Mouse (Mus musculus) naive thymus-derived CD4-positive, alpha-beta T cell, adult 2 months (primary cell): ENCODE measurements at regions not wholly inside any gene's neighbourhood (a gene's known extent, or its start where the extent isn't known, plus 50 kb on each side); places are given as distances from the start of the nearest gene placed in this dataset.

ENCODE experiments used
- DNase-seq: peaks from one replicate; pipeline ENCODE4 v3.0.0-alpha.2; 2011; ENCODE audit warnings: low read depth

DNA sequence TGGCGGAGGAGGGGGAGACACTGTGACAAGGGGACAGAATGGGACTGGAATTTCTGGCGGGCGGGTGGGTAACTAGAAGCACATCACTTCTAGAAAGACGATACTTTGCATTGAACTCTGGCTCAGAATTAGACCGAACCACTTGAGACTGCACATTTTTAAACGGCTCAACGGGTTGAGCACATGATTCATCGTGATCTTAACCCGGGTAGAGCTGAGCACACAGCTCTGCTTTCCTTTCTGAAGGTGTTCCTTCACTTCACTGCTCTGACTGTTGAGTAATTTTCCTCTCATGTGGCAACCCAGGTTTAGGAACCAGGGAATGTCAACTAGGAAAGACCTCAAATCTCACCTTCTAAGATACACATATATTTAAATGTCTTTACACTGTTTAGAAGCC lies 180.9 kb downstream of the Zfp365 start:
- DNase-seq, result no peak

DNA sequence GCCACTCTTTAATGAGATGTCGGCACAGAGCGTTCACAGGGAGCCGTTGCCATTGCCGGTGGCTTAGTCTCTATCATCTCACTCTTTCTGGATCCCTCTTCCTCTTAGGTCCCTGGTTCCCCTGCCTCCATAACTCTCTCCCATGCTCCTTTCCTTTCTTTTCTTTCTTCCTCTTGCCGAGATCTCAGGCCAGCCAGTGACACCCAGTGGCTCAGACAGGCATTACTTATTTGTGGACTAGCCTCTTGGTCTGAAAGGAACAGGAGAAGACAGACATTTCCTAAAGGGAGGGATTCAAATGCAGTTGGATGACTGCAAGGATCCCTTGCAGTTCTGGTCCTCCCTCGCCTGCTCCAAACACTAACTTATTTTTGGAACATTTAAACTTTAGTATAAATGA lies 180.5 kb upstream of the Ado start:
- peak; percentile 49 for DNase-seq

DNA sequence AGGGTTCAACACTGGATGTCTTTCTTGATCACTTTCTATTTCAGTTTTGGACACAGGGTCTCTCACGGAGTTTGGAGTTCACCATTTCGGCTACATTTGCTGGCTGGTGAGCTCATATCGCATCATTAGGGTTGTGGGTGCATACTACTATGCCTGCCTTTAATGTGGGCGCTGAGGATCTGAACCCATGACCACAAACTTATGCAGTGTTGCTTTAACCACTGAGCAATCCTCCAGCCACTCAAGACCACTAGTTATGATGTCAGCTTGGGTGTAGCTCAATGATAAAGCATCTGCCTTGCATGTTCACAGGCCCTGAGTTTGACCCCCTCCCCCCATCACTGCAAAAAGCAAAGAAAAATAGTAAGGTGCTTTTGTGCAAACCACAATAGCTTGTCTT lies 178.8 kb upstream of the Ado start:
- no peak for DNase-seq

DNA sequence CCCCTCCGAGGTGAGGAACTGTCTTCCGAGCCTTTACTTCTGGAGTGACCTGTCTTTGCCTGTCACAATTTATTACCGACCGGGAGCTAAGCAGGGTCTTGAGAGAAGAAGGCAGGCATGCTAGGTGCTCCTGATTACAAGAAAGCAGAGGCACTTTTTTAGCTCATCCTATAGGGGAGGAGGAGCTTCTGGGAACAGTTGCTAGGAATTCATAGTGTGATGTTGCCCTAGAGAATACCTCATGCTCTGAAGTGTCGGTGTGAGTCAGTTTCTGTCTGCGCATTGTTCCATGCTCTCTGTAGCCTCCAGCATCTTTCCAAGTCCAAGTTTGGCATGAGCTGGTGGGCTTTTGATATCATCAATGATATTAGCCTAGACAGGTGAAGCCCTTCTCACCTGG lies 178.0 kb upstream of the Ado start:
- DNase-seq, result no peak

DNA sequence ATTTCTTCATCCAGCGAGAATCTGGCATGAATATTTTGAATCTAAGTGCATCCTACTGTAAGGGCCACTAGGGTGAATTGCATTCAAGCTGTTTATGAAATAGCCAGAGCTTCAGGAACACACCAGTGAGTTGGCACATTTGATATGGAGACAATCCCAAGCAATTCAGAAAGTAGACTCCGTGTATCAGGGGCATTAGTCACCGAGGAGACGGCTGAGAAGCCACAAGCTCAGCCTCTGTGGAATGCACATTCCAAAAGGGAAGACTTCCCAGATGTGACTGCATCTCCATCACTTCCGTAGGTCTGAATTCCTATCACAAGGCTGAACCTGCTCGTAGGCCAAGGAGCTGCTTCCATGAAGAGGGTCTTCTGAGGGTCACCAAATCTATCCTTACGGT lies 177.6 kb upstream of the Ado start:
- DNase-seq, result no peak

DNA sequence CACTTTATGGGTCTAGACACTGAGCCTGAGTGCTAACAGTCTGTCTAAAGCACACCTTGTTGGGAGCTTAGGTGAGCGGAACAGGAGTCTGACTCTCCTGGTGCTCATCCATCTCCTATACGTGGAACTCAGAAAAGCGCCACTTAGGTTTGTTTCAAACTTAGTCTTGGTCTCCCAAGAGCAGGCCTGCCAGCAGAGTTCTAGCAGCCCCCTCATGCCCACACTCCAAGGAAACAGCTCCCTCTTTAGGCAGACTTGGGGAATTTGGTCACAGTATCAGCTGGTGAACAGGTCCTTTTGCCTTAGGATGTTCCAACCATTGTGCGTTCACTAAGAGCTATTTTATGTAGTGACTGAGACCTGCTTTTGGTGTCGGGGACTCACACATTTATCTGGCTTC lies 173.0 kb upstream of the Ado start:
- DNase-seq, result peak; percentile 41

DNA sequence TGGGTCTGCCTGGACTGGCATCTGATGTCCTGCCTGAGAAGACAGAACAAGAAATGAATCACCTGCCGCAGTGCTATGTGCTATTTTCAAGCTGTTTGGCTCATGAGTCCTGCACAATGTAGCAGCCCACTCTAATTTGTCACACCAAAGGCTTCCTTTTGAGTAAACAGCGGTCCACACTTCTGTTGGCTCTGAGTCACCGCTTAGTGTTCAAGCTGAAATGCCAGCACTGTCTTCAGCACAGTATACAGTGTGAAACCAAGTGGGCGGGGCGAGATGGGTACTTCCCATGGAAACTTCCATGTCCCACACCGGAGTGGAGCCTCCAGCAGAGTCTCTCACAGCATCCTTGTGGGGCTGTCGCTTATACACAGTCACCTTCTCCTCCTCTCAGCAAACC lies 168.8 kb upstream of the Ado start:
- no peak for DNase-seq

DNA sequence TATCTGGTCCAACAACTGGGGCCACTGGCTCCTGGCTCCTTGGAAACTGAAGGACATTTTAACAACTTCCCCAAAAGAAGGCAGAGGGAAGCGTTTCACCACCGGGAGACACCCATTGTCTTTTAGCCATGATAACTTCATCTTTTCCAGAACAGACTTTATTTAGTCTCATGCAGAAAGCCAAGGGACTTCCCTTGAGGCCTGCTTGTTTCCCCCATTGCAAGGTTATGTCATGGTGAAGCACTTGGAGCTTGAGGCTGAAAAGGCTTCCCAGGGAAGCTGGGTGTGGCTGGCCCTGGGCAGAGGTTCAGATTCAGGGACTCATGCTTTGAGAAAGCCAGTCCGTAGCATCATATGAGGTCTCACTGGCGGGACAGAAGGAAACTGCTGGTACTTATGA lies 166.3 kb upstream of the Ado start:
- DNase-seq, result no peak

DNA sequence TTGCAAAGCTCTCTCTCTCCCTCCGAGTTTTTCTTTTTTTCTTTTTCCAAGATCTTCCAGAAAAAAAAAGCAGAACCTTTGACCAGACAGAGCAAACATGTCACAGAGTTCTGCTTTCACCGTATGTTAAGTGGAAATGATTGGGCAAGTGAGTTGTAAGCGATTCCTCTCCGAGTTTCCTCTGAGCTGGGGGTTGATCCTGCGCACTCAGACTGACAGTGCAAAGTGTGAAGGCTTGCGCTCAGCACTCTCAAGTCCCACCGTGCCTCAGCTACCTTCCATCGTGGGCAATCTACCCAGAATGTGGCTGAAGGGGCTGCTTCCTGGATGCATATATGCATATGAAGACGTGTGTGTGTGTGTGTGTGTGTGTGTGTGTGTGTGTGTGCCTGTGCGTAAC lies 164.3 kb upstream of the Ado start:
- DNase-seq, result no peak

DNA sequence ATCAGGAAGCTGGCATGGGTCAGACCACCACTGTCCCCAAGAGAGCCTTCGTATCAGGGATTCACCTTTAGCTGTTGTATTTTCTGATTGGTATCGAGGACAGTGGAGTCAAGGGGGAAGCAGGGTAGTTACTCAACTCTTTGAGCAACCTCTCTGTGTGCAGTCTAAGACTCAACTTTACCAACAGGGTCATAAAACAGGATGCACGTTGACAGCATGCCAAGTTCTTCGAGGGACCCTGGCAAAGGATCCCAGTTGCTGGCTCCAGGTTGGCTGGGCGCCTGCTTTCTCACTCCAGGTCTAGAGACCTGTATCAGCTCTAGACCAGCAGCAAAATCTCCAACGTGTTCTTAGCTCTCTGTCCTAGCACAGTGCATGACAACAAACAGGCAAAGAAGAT lies 163.9 kb upstream of the Ado start:
- no peak for DNase-seq

DNA sequence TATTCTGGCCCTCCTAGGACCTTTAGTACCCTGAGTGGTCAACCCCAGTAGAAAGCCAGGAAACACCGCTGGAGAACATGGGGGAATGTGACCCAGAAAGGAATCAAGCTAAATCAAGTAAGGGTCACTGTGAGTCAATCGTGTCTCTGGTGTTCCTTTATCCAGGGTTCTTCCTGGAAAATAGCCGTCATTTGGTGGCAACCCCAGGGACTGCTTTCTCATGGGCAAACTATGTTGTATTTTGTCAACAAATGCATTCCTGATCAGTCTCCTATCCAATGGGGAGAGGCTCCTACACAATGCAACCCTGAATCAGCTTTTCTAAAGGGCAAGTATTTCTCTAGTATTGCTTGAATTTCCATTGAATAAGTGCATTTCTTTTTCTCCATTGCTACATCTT lies 163.2 kb upstream of the Ado start:
- DNase-seq, result no peak

DNA sequence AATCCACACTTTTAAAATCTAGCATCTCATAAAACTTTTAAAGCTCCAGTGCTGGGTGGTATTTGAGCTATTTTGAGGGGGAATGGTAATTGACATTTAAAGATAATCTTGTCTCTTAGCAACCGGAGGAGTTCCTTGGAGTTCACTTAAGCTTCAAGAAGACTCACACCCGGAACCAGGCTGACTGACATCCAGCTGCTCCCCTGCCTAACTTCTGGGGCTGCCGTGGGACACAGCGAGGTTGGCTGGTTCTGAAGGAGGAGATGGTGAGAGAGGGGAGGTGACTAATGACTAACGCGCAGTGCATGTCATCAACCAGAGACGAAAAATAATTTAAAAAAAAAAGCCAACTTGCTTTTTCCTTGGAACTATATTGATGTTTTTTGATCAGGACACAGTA lies 157.7 kb upstream of the Ado start:
- DNase-seq, result no peak

DNA sequence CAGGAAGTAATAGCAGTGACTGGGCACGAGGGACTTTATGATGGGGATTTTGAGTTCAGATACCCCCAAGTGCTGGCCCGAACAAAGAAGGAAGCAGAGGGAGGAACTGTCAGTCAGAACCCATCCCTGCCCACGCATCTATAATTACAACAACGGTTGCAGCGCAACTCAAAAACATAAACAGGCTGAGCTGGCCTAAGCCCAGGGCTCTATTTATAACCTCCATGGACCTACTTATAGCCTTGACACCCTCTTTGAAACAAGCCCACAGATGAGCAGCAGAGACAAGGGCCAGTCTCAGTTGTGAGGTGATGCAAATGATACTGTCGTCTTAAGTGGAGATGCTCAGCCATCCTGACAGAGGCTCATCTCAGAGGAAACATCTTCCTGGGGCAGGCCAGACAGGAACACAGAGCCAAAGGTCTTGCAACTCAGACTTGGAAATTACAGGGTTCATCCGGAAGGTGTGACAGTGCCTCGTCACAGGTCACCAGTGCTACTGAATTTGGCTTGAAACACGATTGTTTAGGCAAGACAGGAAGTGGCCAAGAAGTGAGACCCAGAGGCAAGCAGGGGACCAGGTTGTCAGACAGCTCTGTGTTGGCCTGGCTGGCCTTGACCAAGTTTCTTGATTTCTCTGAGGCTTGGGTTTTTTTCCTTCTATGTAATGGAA lies 154.2 kb upstream of the Ado start:
- DNase-seq, result no peak

DNA sequence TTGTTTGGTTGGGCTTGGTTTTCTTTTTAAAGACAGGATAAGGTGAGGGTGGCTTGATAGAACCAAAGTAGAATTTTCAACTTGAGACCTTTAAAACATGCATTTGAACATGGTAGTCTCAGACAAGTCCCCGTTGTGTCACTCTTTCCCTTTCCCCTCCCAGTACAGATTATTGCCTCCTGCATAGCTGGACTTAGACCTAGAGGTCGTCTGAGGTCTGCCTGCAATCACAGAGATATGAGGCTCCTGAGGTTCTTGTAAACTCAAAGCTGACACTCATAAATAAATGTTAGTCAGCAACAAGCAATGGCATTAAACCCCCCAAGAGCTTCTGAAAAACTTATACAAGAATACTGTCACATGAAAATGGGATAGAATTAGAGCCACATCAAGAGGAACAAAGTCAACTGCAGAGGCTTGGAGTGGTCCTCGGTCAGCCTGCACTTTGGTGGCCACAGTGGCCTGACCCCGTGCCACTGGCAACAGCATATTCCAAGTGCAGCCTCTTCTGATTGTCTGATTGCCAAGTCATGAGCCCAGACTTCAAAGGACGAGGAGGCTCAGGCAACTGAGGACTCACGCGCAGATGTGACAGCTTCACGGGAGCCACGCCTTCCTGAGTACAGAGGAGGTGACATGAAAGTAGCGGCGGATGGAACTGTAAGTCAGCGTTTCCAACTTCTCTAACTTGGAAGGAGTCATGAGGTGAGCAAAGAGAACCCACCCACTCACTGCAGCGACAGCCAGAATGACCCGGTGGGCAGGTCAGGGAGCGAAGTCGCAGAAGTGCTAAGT lies 148.8 kb upstream of the Ado start:
- DNase-seq, result peak; percentile 63

DNA sequence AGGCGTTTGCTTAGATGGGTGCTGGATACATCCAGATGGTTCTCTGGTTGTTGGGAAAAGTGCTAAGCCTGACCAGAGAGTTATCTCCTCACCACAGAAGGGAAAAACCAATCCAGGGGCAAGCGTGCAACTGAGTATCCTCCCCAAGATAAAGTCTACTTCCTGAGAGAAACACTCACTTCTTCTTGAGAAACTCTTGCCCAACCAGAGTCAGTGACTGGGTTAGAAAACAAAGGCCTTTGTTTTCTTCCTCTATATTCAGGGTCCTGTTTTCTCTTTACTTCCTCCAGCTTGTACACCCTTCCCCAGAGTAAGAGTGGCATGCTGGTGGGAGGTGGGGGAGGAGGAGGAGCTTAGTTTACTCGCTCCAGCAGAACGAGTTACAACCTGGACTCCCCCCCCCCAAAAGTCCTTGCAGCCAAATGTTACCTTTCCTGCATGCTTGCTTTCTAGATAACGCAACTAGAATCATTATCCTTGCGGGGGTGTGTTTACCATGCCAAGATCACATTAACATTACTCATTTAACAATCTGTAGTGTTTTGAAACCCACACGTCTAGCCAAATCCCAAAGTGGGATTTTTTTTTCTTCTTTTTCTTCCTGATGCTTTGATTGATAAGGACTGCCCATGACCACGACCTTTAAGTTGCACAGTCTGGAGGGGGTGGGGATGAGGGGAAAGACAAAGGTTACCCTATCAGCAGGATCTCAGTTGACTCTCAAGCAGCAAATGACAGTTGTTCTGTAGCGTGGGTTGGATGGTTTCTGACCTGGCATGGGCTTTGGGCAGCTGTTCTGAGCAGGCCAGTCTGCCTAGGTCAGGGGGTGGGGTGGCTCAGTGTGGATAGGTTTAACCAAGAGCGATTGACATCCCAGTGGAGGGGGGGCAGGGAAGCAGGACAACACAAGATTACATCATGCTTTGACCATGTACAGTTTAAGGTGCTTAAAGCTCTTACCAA lies 147.4 kb upstream of the Ado start:
- no peak for DNase-seq

DNA sequence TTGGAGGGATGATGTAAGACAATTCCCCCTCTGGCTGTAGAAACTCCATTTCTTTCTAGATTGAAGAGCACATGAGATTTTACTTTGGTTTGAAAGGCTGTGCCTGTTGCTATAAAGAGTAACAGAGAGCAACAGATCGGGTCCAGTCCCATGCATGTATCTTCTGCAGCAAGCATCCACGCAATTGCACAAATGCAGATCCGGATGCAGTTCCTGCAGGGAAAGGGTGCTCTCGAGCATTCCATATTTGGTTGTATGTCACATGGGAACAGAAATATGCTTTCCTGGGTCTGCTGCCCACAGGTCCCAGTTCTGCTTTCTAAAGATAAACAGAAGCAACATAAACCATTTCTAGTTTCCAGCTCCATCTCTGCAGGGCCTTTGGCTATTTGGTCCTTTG lies 146.0 kb upstream of the Ado start:
- no peak for DNase-seq

DNA sequence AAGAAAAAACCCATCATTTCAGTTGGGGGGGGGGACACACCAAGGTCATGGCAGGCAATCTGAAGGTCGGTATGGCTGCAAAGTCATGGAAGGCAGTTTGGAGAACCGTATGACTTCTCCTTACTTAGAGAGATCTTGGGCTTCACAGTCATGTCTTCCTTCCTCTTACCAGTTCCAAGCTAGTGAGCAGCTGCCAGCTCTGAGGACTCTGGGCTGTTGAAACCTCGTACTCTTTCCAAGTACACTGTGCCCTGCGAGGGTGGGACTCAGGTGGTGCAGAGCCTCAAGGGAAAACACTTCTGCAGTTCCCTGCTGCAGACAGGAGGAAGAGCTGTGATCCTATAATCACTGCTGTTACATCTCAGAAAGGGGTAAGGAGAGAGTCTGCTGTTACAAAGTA lies 144.8 kb upstream of the Ado start:
- DNase-seq, result no peak

DNA sequence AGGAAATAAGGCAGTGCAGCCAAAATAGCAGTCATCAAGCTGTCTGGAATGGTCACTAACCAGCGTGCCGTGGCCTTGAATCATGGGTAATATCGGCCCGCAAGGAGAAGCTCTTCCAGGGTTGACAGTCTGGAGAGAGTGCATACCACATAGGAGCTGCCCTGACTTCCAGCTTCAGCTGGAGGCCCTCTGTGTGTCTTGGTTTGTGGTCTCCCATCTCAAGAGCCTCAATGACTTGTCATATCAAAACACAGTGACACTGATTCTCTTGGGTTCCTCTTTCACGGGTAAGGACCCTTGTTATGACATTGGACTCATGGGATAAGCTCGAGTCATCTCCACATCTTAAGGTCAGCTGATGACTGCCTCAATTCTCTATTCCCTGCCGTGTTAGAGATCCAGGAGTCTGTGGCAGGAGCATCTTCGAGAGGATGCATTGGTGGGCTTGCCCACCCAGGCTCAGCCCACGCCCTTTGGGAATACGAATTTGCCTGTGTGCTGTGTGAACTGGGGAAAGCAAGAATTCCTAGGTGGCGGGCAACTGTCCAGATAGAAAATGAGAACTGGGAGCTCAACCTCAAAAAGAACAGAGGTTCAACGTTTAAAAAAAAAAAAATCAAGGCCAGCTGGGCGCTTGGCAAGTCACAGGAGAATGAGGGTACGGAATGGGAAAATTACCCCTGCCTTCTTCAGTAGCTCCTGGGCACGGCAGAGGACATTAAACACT lies 141.4 kb upstream of the Ado start:
- no peak for DNase-seq

DNA sequence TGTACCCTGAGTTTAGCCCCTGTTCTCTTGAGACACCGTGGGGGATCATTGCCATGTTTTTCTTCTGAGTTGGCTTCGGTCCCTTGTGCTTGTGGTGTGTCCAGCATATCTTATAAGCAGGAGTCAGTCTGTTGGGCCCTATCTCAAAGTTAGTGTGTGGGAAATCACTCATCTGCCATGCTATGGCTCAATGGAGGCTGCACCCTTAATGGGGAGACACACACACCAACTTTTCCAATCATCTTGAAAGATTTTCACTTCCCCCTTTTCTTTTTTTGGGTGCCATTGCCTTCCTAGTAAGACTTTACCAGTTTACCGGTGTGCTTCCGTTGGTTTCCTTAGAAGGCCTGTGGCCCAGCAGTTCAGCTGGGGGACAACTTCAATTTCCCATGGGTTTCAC lies 130.6 kb upstream of the Ado start:
- DNase-seq, result no peak

DNA sequence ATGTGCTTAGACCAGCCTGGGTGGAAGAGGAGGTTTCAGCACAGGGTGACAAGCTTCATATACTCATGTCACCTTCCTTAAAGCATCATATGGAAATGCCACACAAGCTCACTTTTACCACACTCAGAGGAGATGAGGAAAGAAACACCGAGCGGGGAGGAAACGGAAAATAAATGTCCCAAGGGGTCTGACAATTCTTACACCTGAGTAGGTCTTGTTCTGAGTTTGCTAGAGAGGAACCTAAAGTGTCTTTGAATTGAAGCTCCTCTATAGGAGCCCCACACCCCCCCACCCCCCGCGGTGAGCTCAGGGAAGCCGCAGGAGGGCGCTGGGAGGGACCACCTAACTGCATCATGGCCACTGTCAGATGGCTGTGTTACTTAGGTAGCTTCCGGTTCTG lies 124.7 kb upstream of the Ado start:
- DNase-seq, result no peak

DNA sequence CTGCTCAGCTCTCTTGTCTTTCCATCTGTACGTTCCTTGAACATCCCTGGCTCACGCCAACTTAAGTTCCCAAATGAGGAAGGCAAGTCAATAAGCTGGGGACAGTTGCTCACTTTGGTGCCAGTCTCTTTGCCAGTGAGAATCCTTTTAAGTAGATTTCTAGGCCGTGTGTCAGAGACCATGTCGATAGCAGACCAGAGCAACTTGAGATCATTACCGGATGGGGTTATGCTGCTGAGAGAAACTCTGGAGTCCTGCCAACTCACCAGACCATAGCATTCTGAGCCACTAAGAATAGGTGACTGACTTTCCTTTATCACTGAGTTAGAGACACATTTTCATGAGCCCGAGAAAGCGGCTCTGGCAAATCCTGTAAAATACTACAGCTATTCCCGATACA lies 123.5 kb upstream of the Ado start:
- no peak for DNase-seq

DNA sequence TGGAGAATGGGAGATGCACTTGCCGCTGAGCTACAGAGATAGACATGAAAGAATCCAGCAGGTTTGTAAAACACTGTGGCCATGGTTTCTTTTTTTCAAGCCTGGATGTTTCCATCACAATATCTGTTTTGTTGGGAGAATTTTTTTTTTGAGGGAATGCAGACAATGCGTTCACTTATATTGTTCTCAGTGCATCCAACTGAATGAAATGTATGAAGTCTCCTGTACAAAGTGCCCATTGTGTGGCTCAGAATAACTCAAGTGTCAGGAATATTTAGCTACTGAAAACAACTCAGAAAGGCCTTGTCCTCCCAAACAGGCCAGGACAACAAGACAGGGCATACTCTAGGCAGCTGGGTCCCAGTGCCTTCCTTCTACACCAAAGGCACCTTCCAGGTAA lies 120.3 kb upstream of the Ado start:
- no peak for DNase-seq
